Mouse (Mus musculus): Measurements from ENCODE around the gene Hist2h2aa2. TPM values are rescaled to one million over a fixed set of nuclear protein-coding genes. Genes with fewer than 3 reads are reported as not detected.
A peak's percentile ranks its signal among the peaks of the same experiment; 100 is the strongest.
"Not testable (repeated sequence)": the region's sequence is repeated elsewhere in the genome, so short reads cannot be mapped to it uniquely, and the experiment has no call there.

Hist2h2aa2 gene
- total RNA-seq, 2 experiments from 2014 or later = 517 to 538 TPM

GRCm38 (mm10) chr3:96262979-96263550 lies 23.0 kb upstream of the Hist2h2aa2 start, which contains the start of gene Hist2h4:
TSS of gene Hist2h4 (minus strand) at chr3:96263311.
- peak; percentile 94 for DNase-seq
- intact Hi-C loops (cut with DNase I) = loop anchor here (10.0 kb wide), 1 partner anchor 198 kb away; no protein-coding TSS in a partner anchor

DNA sequence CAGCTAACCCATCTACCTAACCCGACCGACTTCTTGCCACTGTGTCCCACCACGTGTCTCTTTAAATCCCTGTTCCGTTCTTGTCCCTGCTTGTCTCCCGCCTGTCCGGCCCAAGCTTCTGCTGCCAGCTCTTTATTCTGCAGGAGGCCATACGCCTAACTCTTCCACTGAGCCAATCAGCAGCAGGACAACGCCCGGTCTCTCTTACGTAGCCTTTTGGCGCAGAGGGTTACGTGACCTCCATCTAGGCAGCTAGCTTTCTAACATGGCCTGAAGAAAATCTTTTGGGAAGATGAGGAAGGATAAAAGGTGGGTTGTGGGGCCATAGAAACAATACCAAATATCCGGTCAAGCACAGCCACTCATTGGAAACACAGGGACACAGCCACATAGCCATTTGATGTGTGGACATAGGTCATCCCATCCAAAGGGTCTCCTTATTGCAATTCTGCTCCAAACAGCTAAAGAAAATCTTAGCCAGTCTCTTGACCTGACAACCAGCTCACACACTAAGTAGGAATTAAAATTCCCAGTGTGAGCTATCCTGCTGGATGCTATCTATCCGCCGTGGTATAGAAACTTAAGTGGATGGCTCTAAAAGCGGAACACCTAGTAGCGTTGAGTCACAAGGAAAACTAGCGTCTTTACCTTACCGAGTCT lies 22.3 kb upstream of the Hist2h2aa2 start:
- DNase-seq = peak; percentile 81
- intact Hi-C loops (cut with DNase I) = loop anchor here (10.0 kb wide), 1 partner anchor 198 kb away; no protein-coding TSS in a partner anchor

DNA sequence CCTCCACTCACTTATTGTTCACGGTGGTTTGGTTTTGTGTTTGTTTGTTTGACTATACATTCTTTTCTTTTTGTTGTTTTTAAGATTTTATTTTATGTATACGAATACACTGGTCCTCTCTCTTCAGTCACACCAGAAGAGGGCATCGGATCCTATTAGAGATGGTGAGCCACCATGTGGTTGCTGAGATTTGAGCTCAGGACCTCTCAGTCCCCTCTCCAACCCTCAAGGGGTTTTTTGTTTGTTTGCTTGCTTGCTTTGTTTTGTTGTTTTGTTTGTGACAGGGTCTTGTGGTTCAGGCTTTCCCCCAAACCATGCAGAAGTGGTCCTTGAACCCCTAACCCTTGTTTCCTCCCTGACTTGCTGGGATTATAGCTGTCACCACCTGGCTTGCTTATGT lies 21.5 kb upstream of the Hist2h2aa2 start:
- intact Hi-C loops (cut with DNase I) = loop anchor here (10.0 kb wide), 1 partner anchor 197 kb away; no protein-coding TSS in a partner anchor
- no peak for DNase-seq

GRCm38 (mm10) chr3:96260220-96260619 lies 20.1 kb upstream of the Hist2h2aa2 start:
- intact Hi-C loops (cut with DNase I) = loop anchor here (10.0 kb wide), 1 partner anchor 195 kb away; no protein-coding TSS in a partner anchor
- DNase-seq = no peak

- no peak for DNase-seq
- intact Hi-C loops (cut with DNase I) = no loop called here
Measured at GRCm38 (mm10) chr3:96257190-96257589, 17.1 kb upstream of the Hist2h2aa2 start.

DNA sequence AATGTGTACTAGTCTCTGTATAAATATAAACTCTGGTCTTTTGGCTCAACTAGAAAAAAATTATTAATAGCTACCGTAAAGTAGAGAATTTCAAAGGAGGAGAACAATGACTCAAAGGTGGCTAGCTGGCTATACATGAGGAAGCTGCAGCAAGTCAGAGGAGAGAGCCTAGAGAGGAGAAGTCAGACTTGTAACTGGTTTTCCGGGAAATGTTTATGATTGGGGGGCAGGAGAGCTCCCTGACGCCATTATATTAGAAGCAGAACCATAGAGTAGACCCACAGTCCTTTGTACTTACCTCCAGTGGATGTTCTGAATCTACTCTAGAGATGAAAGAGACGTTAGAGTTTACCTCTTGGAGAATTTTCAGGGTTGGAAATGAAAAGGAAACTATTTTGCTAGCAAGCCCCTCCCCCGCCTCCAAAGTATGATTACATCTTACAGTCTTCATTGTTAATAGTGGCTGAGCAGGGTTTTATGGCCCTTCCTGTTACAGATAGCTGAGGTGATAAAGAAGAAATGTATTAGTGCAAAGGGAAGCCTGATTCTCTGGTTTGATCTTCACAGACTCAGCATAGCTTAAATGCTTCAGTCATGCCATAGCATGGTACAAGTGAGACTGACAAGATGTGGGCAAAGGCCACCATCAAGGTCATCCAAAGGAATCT lies 16.0 kb upstream of the Hist2h2aa2 start:
- intact Hi-C loops (cut with DNase I) = no loop called here
- DNase-seq = no peak

GRCm38 (mm10) chr3:96254683-96255355 lies 14.7 kb upstream of the Hist2h2aa2 start:
- peak; percentile 55 for DNase-seq
- intact Hi-C loops (cut with DNase I) = no loop called here

GRCm38 (mm10) chr3:96251787-96252186 lies 11.7 kb upstream of the Hist2h2aa2 start:
- DNase-seq = no peak
- intact Hi-C loops (cut with DNase I) = no loop called here

DNA sequence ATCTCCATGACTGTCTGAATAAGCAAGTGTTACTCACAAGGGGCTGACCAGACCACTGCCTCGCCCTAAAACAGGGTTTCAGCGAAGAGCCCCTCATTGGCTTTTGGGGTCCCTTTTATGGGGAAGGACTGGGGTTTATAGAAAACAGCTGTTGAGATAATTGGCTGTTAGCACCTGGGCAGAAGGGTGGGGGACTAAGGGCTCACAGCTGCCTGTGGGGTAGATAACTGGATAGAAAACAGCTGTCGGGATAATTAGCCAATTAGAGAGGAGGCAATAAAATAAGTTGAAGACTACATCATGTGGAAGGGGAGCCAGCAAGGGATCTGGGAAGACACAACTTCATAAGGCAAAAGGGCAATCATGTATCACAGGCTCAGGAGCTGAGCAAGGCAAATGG lies 10.8 kb upstream of the Hist2h2aa2 start:
- intact Hi-C loops (cut with DNase I) = no loop called here
- DNase-seq = no peak

GRCm38 (mm10) chr3:96249034-96249345 lies 8.9 kb upstream of the Hist2h2aa2 start:
- intact Hi-C loops (cut with DNase I) = no loop called here

GRCm38 (mm10) chr3:96248141-96249033 lies 8.3 kb upstream of the Hist2h2aa2 start:
- intact Hi-C loops (cut with DNase I) = no loop called here
- DNase-seq = no peak

More at GRCm38 (mm10) chr3:96249034-96249345, 8.9 kb upstream of the Hist2h2aa2 start:
- no peak for DNase-seq

DNA sequence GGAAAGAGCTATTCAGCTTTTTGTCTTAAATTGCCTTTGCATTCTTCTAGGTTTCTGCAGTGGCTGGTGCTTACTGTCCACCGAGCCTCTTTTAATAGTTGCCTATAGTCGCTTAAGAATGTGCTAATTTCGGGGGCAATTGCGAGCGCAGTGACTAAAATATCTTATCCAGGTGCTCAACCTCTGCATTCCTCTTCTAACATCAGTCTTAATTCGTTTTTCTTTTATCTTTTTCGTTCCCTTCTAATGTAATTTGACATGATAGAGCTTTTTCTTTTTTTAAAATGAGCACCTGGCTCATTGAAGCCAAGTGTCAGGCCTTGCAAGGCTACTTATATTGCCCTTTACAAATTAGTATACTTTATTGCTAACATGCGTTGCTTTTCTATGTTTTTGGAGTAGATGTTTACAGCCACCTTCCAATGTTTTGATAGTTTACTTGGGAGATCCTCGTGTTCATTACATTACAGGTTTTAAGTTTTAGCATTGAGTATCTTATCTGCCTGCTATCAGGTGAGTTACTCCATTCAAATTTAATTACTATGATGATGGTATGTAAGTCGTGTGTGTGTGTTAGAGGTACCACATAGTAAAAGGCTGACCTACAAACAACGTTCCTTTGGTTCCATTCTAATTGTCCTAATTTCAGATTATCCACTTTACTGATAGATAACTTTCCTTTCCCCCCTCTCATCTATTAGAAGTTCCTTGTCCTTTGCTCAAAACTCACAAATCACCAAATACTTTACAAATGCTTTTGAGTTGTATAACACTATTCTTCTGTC lies 7.5 kb upstream of the Hist2h2aa2 start:
- intact Hi-C loops (cut with DNase I) = no loop called here
- no peak for DNase-seq

- DNase-seq; intact Hi-C loops (cut with DNase I): not testable (repeated sequence)
Measured at GRCm38 (mm10) chr3:96246427-96246856, 6.4 kb upstream of the Hist2h2aa2 start, which contains the start of gene Hist2h3c1. TSS of gene Hist2h3c1 (plus strand) at chr3:96246685.

GRCm38 (mm10) chr3:96246018-96246417 lies 5.9 kb upstream of the Hist2h2aa2 start:
- DNase-seq; intact Hi-C loops (cut with DNase I): not testable (repeated sequence)

GRCm38 (mm10) chr3:96245003-96245886 lies 5.2 kb upstream of the Hist2h2aa2 start, which contains the start of gene Hist2h2aa1:
TSS of gene Hist2h2aa1 (plus strand) at chr3:96245497.
- peak; percentile 84 for DNase-seq
- intact Hi-C loops (cut with DNase I) = not testable (repeated sequence)

DNA sequence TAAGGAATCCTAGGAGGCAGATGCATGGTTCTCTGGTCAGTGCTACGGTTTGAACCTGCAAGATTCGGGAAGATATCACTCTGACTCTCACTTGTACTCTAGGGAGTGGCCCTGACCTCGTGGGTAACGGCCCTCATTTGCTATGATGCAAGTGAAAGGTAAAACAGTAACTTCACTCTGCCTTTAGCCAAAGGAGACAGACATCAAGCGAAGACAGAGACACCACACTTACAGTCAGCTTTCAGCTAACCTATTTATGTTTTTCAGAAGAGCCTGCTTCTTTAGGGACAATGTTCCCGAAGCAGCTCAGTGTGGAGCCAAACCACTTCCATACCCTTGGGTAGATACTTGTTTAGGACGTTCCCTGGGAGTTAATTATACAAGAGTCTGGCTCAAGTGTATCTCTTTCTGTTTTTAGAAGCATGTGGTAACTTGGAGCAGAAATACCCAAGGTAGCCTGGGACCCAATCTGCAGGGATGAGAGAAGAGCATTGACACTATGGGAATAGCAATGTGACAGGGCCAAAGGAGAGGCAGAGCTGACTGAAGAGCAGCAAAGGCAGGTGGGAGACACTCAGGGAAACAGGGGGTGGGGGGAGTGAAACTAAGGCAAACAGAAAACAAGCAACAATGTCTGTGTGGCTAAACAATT lies 4.0 kb upstream of the Hist2h2aa2 start:
- intact Hi-C loops (cut with DNase I) = no loop called here
- DNase-seq = no peak

DNA sequence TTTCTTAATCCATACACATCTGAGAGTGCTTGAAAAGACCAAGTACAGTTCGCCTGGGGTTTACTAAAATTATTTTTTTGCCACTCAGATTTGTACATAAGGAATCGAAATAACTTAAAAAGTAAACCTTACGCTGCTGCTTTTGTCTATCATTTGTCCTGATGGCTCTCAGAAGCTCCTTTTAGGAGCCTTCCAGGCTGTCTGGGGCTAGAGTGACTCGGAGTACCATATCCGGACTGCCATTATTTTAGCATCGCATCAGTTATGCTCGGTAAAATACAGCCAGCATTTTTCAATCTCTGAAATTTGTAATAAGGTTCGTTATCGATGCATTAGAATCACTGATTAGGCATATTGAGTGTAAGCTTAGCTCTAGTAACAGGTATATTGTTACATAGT lies 722 bp upstream of the Hist2h2aa2 start:
- intact Hi-C loops (cut with DNase I) = no loop called here
- no peak for DNase-seq
